Mouse (Mus musculus) heart, adult 2 months (tissue): ENCODE measurements around the gene Nek6.

Source experiments
- CTCF ChIP-seq: fragments of 200-600 bp; IDR thresholded peaks from 2 replicates; pipeline ENCODE4 v1.8.1; 2022; ENCODE audit warnings: antibody characterized with exemption, mild to moderate bottlenecking, moderate library complexity
- EP300 ChIP-seq: fragments of 200-500 bp; IDR thresholded peaks from 2 replicates; pipeline ENCODE4 v1.6.1; 2011; ENCODE audit warnings: low read depth, low read length, control low read depth; ENCODE audit not compliant: insufficient read depth

DNA sequence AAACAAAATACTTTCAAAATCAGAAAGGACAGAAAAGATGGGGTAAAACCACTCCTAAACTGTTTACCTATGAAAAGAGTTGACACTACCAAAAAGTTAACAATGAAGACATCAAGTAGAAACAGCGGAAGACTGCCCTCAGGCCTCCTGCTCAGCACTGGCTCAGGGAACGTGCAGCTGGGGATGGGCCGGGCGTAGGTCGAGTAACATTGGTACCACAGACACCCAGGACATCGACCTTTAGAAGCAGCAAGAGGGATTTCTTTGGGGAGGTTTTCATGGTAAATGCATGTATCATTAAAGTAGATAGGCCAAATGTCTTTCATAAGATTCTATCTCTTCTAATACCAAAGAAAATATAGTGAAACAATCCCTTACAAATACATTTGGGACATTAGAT lies 101.2 kb downstream of the Nek6 start:
- TF ChIP-seq EP300 (no peak), CTCF (no peak)
